Mouse (Mus musculus): Measurements from ENCODE around the gene 4931408C20Rik. TPM values are rescaled to one million over a fixed set of nuclear protein-coding genes. Genes with fewer than 3 reads are reported as not detected.

The 4931408C20Rik gene
- total RNA-seq (2022): not detected

GRCm38 (mm10) chr1:26686842-26687760 is at the start of gene 4931408C20Rik:
Gene 4931408C20Rik (minus strand): TSS chr1:26687460.
- peak in 1 of 2 experiments; percentile 11 for DNase-seq (ENCODE audit: low spot score in 2 of 2)

DNA sequence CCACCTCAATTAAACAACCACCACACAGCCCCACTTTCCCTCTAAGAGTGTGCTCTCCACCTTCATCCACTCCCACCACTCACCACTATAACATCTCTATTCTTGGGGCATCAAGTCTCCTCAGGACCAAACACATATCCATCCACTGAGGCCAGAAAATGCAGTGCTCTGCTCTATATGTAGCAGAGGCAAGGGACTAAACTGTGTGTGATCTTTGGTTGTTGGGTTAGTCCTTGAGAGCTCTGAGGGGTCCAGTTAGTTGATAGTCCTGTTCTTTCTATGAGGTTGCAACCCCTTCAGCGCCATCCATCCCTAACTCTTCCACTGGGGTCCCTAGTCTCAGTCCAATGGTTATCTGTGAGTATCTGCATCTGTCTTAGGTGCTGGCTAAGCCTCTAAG is 666 bp upstream of the 4931408C20Rik start:
- no peak for DNase-seq (ENCODE audit: low spot score in 2 of 2)

DNA sequence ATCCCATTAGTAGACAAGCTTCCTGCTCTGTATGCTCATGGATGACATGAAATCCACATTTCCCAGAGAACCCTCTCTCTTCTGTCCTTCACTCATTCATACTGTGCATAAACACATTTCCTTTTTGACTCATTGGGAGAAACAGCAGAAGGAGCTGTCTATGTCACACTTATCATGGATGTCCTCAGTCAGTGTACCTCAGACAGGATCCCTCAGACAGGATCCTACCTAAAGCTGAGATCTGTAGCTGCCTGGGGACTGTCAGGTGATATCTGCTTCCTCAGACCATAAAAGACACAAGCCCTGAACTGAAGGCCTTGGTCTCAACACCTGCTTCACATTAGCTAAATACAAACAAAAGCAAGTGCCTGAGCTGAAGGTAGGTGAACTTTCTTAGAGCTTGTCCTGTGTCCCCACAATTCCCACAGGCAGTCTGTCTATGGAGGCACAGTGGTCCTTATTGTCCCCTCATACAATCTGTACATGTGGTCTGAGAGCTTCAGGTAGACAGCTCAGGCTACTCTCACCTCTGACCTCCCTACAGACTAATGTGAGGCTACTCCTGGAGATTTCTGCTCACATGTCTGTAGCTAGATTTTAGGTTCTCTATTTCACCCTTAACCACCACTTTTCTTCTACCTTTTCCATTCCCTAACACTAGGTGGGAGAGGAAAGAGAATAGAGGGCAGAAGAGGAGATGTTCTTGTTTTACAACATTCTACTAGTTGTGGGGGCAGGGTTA is 1.1 kb downstream of the 4931408C20Rik start:
- no peak for DNase-seq (ENCODE audit: low spot score in 2 of 2)

DNA sequence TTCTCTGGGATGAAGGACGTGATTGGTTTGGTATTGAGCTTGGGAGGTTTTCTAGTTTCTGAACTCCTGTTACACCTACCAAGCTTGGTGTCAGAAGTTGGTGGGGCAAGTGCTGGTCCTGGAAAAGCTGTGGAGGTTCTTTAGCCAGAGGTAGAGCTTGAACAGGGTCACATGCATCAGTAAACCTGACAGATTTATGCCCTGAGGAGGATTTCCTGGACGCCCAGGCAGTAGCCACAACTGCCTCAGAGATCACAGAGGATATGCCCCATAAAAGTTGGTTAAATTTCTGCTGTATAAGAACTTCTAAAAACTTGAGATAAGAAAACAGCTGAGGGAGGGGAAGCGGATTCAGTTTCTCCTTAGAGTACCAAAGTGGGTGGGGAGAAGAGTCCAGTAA is 1.9 kb downstream of the 4931408C20Rik start:
- no peak for DNase-seq (ENCODE audit: low spot score in 2 of 2)

DNA sequence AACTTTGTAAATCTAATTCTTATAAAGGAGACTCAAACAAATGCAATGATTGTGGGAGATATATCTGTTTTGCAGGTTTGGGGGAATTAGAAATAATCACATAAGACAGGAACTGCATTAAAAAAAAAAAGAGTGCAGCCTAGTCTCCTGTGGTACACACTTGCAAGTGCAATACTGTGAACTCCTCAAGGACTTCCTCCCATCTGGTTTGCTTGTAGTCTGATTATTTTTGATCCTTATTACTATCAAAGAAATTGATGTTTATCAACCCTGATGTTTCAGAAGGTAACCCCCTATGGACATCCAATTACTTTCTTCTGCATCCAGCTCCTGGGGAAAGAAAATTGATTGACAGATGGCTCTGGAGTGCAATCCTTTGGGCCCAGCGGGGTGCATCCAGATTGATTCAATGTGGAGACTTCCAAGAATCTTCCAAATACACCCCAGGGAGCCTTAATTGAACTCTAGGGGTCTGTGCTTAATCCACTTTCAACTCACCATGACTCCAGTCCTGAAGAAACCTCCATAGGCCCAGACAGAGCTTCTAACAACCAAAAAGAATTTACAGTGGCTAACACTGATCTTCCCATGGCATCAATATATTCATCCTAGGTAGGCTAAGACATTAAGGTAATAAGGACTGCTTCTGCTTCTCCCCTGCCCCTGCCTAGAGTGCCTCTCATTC is 37.4 kb downstream of the 4931408C20Rik start:
- DNase-seq (ENCODE audit: low spot score in 2 of 2): no peak

- no peak for DNase-seq (ENCODE audit: low spot score in 2 of 2)
Measured at GRCm38 (mm10) chr1:26636051-26636450, 51.2 kb downstream of the 4931408C20Rik start.

Measured in left cerebral cortex, adult 8-10 months (tissue).